ENCODE assay signal across 1 mouse cellular context in genomic region chr15:79657837-79658530, GRCm38 (mm10).
TF ChIP-seq lines count a peak whose summit lies in the region.

No protein-coding gene starts in this region.

TF ChIP-seq in CH12.LX, 34 proteins besides CTCF, POLR2A, EP300 and RAD21 (continued from another document):
- no peak for TF ChIP-seq BHLHE40 (IDR thresholded peaks at IDR 0.05; ENCODE audit: low read depth, low read length)
